Mouse (Mus musculus): ENCODE data around the gene Mgl2. TPM values are rescaled to one million over a fixed set of nuclear protein-coding genes. Genes with fewer than 3 reads are reported as not detected.

Mgl2 gene
- polyA plus RNA-seq, 1 experiment from 2014 or later, result 0.90 TPM

GRCm38 (mm10) chr11:70178756-70179155 is 48.6 kb downstream of the Mgl2 start:
- H3K9ac ChIP-seq (replicated peaks; ENCODE audit: low read depth), result no peak overlapping the region
- H3K27me3 ChIP-seq (replicated peaks; ENCODE audit: insufficient read depth, low read length), result no peaks in the 10 kb centered on the region
- 74% methylated on average over 11 of the region's 11 CpGs for WGBS
- H3K9me3 ChIP-seq (ENCODE audit: low read length), result no peaks in the 10 kb centered on the region
- no peaks in the 10 kb centered on the region for H3K4me1 ChIP-seq (ENCODE audit: insufficient read depth, low read depth, low read length)
- TF ChIP-seq EP300 (IDR thresholded peaks at IDR 0.05) (no peak), CTCF (IDR thresholded peaks at IDR 0.05) (no peak)
- no peaks in the 10 kb centered on the region for H3K36me3 ChIP-seq (ENCODE audit: insufficient read depth, low read length)
- ATAC-seq (no peak), DNase-seq (ENCODE audit: low spot score) (no peak)
- H3K27ac ChIP-seq (ENCODE audit: low read length), result no peak overlapping the region
- H3K4me2 ChIP-seq (replicated peaks; ENCODE audit: low read depth, low read length), result no peak overlapping the region
- no peak overlapping the region for H3K4me3 ChIP-seq (ENCODE audit: low read depth, low read length)

GRCm38 (mm10) chr11:70179401-70179800 is 49.3 kb downstream of the Mgl2 start:
- DNase-seq (ENCODE audit: low spot score) (peak; percentile 57), ATAC-seq (no peak)
- Histone ChIP-seq H3K9me3 (ENCODE audit: low read length) (no peaks in the 10 kb centered on the region), H3K9ac (replicated peaks; ENCODE audit: low read depth) (no peak overlapping the region), H3K27me3 (replicated peaks; ENCODE audit: insufficient read depth, low read length) (no peaks in the 10 kb centered on the region), H3K4me3 (ENCODE audit: low read depth, low read length) (no peak overlapping the region), H3K4me1 (ENCODE audit: insufficient read depth, low read depth, low read length) (no peaks in the 10 kb centered on the region), H3K4me2 (replicated peaks; ENCODE audit: low read depth, low read length) (no peak overlapping the region), H3K36me3 (ENCODE audit: insufficient read depth, low read length) (no peaks in the 10 kb centered on the region), H3K27ac (ENCODE audit: low read length) (no peak overlapping the region)
- 32% methylated on average over 14 of the region's 14 CpGs for WGBS
- peak; percentile 72 for TF ChIP-seq CTCF (IDR thresholded peaks at IDR 0.05)
- TF ChIP-seq EP300 (IDR thresholded peaks at IDR 0.05), result no peak

GRCm38 (mm10) chr11:70180496-70180895 is 50.4 kb downstream of the Mgl2 start:
- H3K27ac ChIP-seq (ENCODE audit: low read length), result no peak overlapping the region

GRCm38 (mm10) chr11:70185120-70185519 is 55.0 kb downstream of the Mgl2 start:
- Histone ChIP-seq H3K9ac (replicated peaks; ENCODE audit: low read depth) (no peak overlapping the region), H3K4me3 (ENCODE audit: low read depth, low read length) (no peak overlapping the region), H3K27ac (ENCODE audit: low read length) (no peak overlapping the region), H3K36me3 (ENCODE audit: insufficient read depth, low read length) (no peaks in the 10 kb centered on the region), H3K4me2 (replicated peaks; ENCODE audit: low read depth, low read length) (no peak overlapping the region), H3K4me1 (ENCODE audit: insufficient read depth, low read depth, low read length) (no peaks in the 10 kb centered on the region), H3K27me3 (replicated peaks; ENCODE audit: insufficient read depth, low read length) (no peaks in the 10 kb centered on the region), H3K9me3 (ENCODE audit: low read length) (no peaks in the 10 kb centered on the region)
- no peak for ATAC-seq
- peak; percentile 44 for DNase-seq (ENCODE audit: low spot score)
- 33% methylated on average over 7 of the region's 7 CpGs for WGBS
- TF ChIP-seq CTCF (IDR thresholded peaks at IDR 0.05) (no peak), EP300 (IDR thresholded peaks at IDR 0.05) (no peak)

More at GRCm38 (mm10) chr11:70180496-70180895, 50.4 kb downstream of the Mgl2 start:
- 97% methylated on average over 4 of the region's 4 CpGs for WGBS
- Histone ChIP-seq H3K36me3 (ENCODE audit: insufficient read depth, low read length) (no peaks in the 10 kb centered on the region), H3K9ac (replicated peaks; ENCODE audit: low read depth) (no peak overlapping the region), H3K9me3 (ENCODE audit: low read length) (no peaks in the 10 kb centered on the region), H3K27me3 (replicated peaks; ENCODE audit: insufficient read depth, low read length) (no peaks in the 10 kb centered on the region), H3K4me2 (replicated peaks; ENCODE audit: low read depth, low read length) (no peak overlapping the region), H3K4me1 (ENCODE audit: insufficient read depth, low read depth, low read length) (no peaks in the 10 kb centered on the region), H3K4me3 (ENCODE audit: low read depth, low read length) (no peak overlapping the region)
- ATAC-seq, result no peak
- TF ChIP-seq CTCF (IDR thresholded peaks at IDR 0.05) (no peak), EP300 (IDR thresholded peaks at IDR 0.05) (no peak)
- no peak for DNase-seq (ENCODE audit: low spot score)

Other genes starting within 250 kb of the Mgl2 start
- 10.1 and 11.4 TPM in 2 replicates for gene Kctd11, start 248.9 kb upstream of the Mgl2 start, polyA plus RNA-seq (2015; fragmentation: Nextera tagmentation; extraction: Ambion mirVana)
- gene Acap1, start 234.8 kb upstream of the Mgl2 start, polyA plus RNA-seq (2015; fragmentation: Nextera tagmentation; extraction: Ambion mirVana), result 1.5 and 1.7 TPM in 2 replicates
- 6.4 and 7.0 TPM in 2 replicates for gene 2810408A11Rik, start 229.3 kb upstream of the Mgl2 start, polyA plus RNA-seq (2015; fragmentation: Nextera tagmentation; extraction: Ambion mirVana)
- gene Neurl4, start 229.3 kb upstream of the Mgl2 start, polyA plus RNA-seq (2015; fragmentation: Nextera tagmentation; extraction: Ambion mirVana), result 3.8 and 3.9 TPM in 2 replicates
- 53.0 and 59.1 TPM in 2 replicates for gene Gps2, start 216.4 kb upstream of the Mgl2 start, polyA plus RNA-seq (2015; fragmentation: Nextera tagmentation; extraction: Ambion mirVana)
- gene Eif5a, start 208.4 kb upstream of the Mgl2 start, polyA plus RNA-seq (2015; fragmentation: Nextera tagmentation; extraction: Ambion mirVana), result 758 and 815 TPM in 2 replicates
- 1.00 and 1.1 TPM in 2 replicates for gene Ybx2, start 194.5 kb upstream of the Mgl2 start, polyA plus RNA-seq (2015; fragmentation: Nextera tagmentation; extraction: Ambion mirVana)
- 3.7 and 4.3 TPM in 2 replicates for gene Slc2a4, start 182.1 kb upstream of the Mgl2 start, polyA plus RNA-seq (2015; fragmentation: Nextera tagmentation; extraction: Ambion mirVana)
- 212 and 230 TPM in 2 replicates for gene Cldn7, start 165.6 kb upstream of the Mgl2 start, polyA plus RNA-seq (2015; fragmentation: Nextera tagmentation; extraction: Ambion mirVana)
- gene Ctdnep1, start 149.2 kb upstream of the Mgl2 start, polyA plus RNA-seq (2015; fragmentation: Nextera tagmentation; extraction: Ambion mirVana), result 23.7 and 24.7 TPM in 2 replicates
- gene Elp5, start 147.8 kb upstream of the Mgl2 start, polyA plus RNA-seq (2015; fragmentation: Nextera tagmentation; extraction: Ambion mirVana), result 65.9 and 72.1 TPM in 2 replicates
- gene Gabarap, start 139.2 kb upstream of the Mgl2 start, polyA plus RNA-seq (2015; fragmentation: Nextera tagmentation; extraction: Ambion mirVana), result 624 and 645 TPM in 2 replicates
- gene Phf23, start 134.6 kb upstream of the Mgl2 start, polyA plus RNA-seq (2015; fragmentation: Nextera tagmentation; extraction: Ambion mirVana), result 57.5 and 61.3 TPM in 2 replicates
- 14.6 and 15.1 TPM in 2 replicates for gene Dvl2, start 129.7 kb upstream of the Mgl2 start, polyA plus RNA-seq (2015; fragmentation: Nextera tagmentation; extraction: Ambion mirVana)
- 92.0 and 95.2 TPM in 2 replicates for gene Acadvl, start 114.9 kb upstream of the Mgl2 start, polyA plus RNA-seq (2015; fragmentation: Nextera tagmentation; extraction: Ambion mirVana)
- gene Dlg4, start 113.4 kb upstream of the Mgl2 start, polyA plus RNA-seq (2015; fragmentation: Nextera tagmentation; extraction: Ambion mirVana), result 2.0 and 2.1 TPM in 2 replicates
- 0.81 TPM in 2 replicates for gene Asgr1, start 76.2 kb upstream of the Mgl2 start, polyA plus RNA-seq (2015; fragmentation: Nextera tagmentation; extraction: Ambion mirVana)
- not detected in 2 replicates for gene Asgr2, start 37.7 kb upstream of the Mgl2 start, polyA plus RNA-seq (2015; fragmentation: Nextera tagmentation; extraction: Ambion mirVana)
- 0.54 and 0.70 TPM in 2 replicates for gene Clec10a, start 25.9 kb downstream of the Mgl2 start, polyA plus RNA-seq (2015; fragmentation: Nextera tagmentation; extraction: Ambion mirVana)
- gene Slc16a11, start 82.4 kb downstream of the Mgl2 start, polyA plus RNA-seq (2015; fragmentation: Nextera tagmentation; extraction: Ambion mirVana), result 7.9 TPM in 2 replicates
- gene Slc16a13, start 90.7 kb downstream of the Mgl2 start, polyA plus RNA-seq (2015; fragmentation: Nextera tagmentation; extraction: Ambion mirVana), result 4.5 and 6.0 TPM in 2 replicates
- gene Bcl6b, start 99.5 kb downstream of the Mgl2 start, polyA plus RNA-seq (2015; fragmentation: Nextera tagmentation; extraction: Ambion mirVana), result 19.2 and 31.6 TPM in 2 replicates
- 115 and 118 TPM in 2 replicates for gene 0610010K14Rik, start 107.6 kb downstream of the Mgl2 start, polyA plus RNA-seq (2015; fragmentation: Nextera tagmentation; extraction: Ambion mirVana)
- gene Gm21988, start 109.5 kb downstream of the Mgl2 start, polyA plus RNA-seq (2015; fragmentation: Nextera tagmentation; extraction: Ambion mirVana), result 11.0 and 15.3 TPM in 2 replicates
- gene Rnasek, start 109.5 kb downstream of the Mgl2 start, polyA plus RNA-seq (2015; fragmentation: Nextera tagmentation; extraction: Ambion mirVana), result 462 and 484 TPM in 2 replicates
- 5.8 and 7.0 TPM in 2 replicates for gene Alox12, start 125.0 kb downstream of the Mgl2 start, polyA plus RNA-seq (2015; fragmentation: Nextera tagmentation; extraction: Ambion mirVana)
- gene Alox12e, start 192.3 kb downstream of the Mgl2 start, polyA plus RNA-seq (2015; fragmentation: Nextera tagmentation; extraction: Ambion mirVana), result 0.08 and 0.11 TPM in 2 replicates
- 0.26 and 0.57 TPM in 2 replicates for gene Alox15, start 221.7 kb downstream of the Mgl2 start, polyA plus RNA-seq (2015; fragmentation: Nextera tagmentation; extraction: Ambion mirVana)